In genomic region chr6:88105783-88106611, GRCm38 (mm10) we compare ENCODE assay signal across 8 mouse cellular contexts. TPM values are rescaled to one million over a fixed set of nuclear protein-coding genes. Genes with fewer than 3 reads are reported as not detected.
DNase-seq lines count a peak whose midpoint lies in the region; ATAC-seq lines count a peak whose summit lies in the region.

No protein-coding gene starts in this region.

- H3K4me2 ChIP-seq in heart, embryonic 12.5 days = peak overlapping the region; percentile 67
- H3K4me2 ChIP-seq in kidney, embryonic 16.5 days (replicated peaks; ENCODE audit: low read depth, low read length) = peak overlapping the region; percentile 50

- DNase-seq in 416B (ENCODE audit: low read depth) (peak; percentile 90), liver (peak; percentile 90)
- DNase-seq in monocyte, adult 2 months (ENCODE audit: low read depth in 1 of 2, low spot score in 2 of 2) = peak; percentile 54 to 67
- DNase-seq in spleen, postnatal 36 days (ENCODE audit: low spot score in 2 of 2) = peak; percentile 74 to 78

- H3K27ac ChIP-seq in brown adipose tissue, adult 24 weeks (replicated peaks; ENCODE audit: low read depth, low read length) = no peak overlapping the region
- no peak overlapping the region for H3K27ac ChIP-seq in heart, embryonic 12.5 days (ENCODE audit: poor library complexity, severe bottlenecking)
- H3K27ac ChIP-seq in kidney, embryonic 16.5 days (ENCODE audit: low read length) = peak overlapping the region; percentile 51; the same call in 1 of the 2 replicates

- H3K4me3 ChIP-seq in brown adipose tissue, adult 24 weeks (ENCODE audit: insufficient read depth, low read depth, low read length) = peak overlapping the region; percentile 46
- H3K4me3 ChIP-seq in heart, embryonic 12.5 days = peak overlapping the region; percentile 21
- peak overlapping the region; percentile 24 for H3K4me3 ChIP-seq in kidney, embryonic 16.5 days (ENCODE audit: low read length)

- H3K36me3 ChIP-seq in heart, embryonic 12.5 days = peaks cover 37% of the 10 kb centered on the region
- peaks cover 31% of the 10 kb centered on the region for H3K36me3 ChIP-seq in kidney, embryonic 16.5 days (ENCODE audit: insufficient read depth, low read length)

- 11% methylated on average over 32 of the region's 32 CpGs for WGBS in heart, embryonic 12.5 days
- WGBS in kidney, embryonic 16.5 days = 9% methylated on average over 32 of the region's 32 CpGs

- 0 out of 2 replicates have a peak, but pooled peaks cover 4% of the 10 kb centered on the region for H3K27me3 ChIP-seq in heart, embryonic 12.5 days (replicated peaks)
- H3K27me3 ChIP-seq in kidney, embryonic 16.5 days (ENCODE audit: insufficient read depth, low read length) = no peaks in the 10 kb centered on the region

- H3K9ac ChIP-seq in heart, embryonic 12.5 days = peak overlapping the region; percentile 64
- peak overlapping the region; percentile 70 for H3K9ac ChIP-seq in kidney, embryonic 16.5 days (replicated peaks; ENCODE audit: low read length)

- no peaks in the 10 kb centered on the region for H3K4me1 ChIP-seq in brown adipose tissue, adult 24 weeks (ENCODE audit: control insufficient read depth, insufficient read depth, insufficient read length, low read length)
- H3K4me1 ChIP-seq in heart, embryonic 12.5 days (replicated peaks) = peaks cover 13% of the 10 kb centered on the region; the same call in 1 of the 2 replicates
- H3K4me1 ChIP-seq in kidney, embryonic 16.5 days (ENCODE audit: insufficient read depth, low read length) = peaks cover 6% of the 10 kb centered on the region

- H3K9me3 ChIP-seq in heart, embryonic 12.5 days (replicated peaks) = no peaks in the 10 kb centered on the region
- H3K9me3 ChIP-seq in kidney, embryonic 16.5 days (ENCODE audit: low read length) = no peaks in the 10 kb centered on the region

- peak; percentile 88 for ATAC-seq in erythroid progenitor cell, adult 5-6 weeks (replicated peaks; ENCODE audit: low FRiP score, poor library complexity, severe bottlenecking)
- ATAC-seq in heart, embryonic 12.5 days (ENCODE audit: insufficient number of reproducible peaks, low FRiP score) = peak; percentile 84
- ATAC-seq in kidney, embryonic 16.5 days (ENCODE audit: low FRiP score, low TSS enrichment) = peak; percentile 82

RNA-seq across cellular contexts. Expression of gene Rpn1, which starts 21.7 kb away (rescaled TPM):
- 42.2 and 50.8 TPM in 2 replicates for polyA plus RNA-seq in brown adipose tissue, adult 24 weeks (2012; ENCODE audit: insufficient read depth, insufficient read length, missing spikeins)
- 27.8 and 41.9 TPM in 2 replicates for total RNA-seq in erythroid progenitor cell, adult 5-6 weeks (2015; ENCODE audit: low replicate concordance)
- 31.4 and 37.1 TPM in 2 replicates for total RNA-seq in erythroid progenitor cell, adult 5-6 weeks (2017; ENCODE audit: low replicate concordance)
- 225 and 227 TPM in 2 replicates for polyA plus RNA-seq in heart, embryonic 12.5 days (2016; fragmentation: Nextera tagmentation; extraction: Ambion mirVana)
- 457 and 473 TPM in 2 replicates for polyA plus RNA-seq in kidney, embryonic 16.5 days (2015; fragmentation: Nextera tagmentation; extraction: Ambion mirVana)
